Mouse (Mus musculus) MEL-GATA-1-ER (cell line): ENCODE results near the gene C1rl.
A peak's percentile ranks its signal among the peaks of the same experiment; 100 is the strongest.
"Not testable (repeated sequence)": the region's sequence is repeated elsewhere in the genome, so short reads cannot be mapped to it uniquely, and the experiment has no call there.

Experiments
- DNase-seq: peaks from one replicate; pipeline ENCODE4 v3.0.0-alpha.2; 2012; ENCODE audit warnings: low read depth; ENCODE audit errors: extremely low read depth

Gene C1rl

DNA sequence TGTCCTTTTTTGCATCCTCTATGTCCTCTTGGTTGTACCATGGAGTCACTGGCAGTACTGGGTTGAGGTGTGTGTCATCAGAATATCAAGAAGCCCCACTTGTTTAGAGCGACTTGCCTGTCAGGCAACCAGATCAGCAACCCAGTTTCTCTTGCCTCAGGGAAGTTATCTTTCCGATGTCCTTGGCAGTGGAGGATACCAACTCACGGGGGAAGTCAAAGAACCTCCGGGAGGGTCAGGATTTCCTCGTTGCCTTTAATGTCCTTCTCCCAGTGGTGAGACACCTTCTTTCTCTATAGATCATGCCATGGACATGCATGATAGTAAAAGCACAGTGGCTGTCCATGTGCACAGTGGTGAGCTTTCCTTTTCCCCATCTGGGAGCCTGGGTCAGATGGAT, 9.1 kb downstream of the C1rl start:
- no peak for DNase-seq

- DNase-seq: no peak
Measured at GRCm38 (mm10) chr6:124505028-124505427, 12.1 kb downstream of the C1rl start.

DNA sequence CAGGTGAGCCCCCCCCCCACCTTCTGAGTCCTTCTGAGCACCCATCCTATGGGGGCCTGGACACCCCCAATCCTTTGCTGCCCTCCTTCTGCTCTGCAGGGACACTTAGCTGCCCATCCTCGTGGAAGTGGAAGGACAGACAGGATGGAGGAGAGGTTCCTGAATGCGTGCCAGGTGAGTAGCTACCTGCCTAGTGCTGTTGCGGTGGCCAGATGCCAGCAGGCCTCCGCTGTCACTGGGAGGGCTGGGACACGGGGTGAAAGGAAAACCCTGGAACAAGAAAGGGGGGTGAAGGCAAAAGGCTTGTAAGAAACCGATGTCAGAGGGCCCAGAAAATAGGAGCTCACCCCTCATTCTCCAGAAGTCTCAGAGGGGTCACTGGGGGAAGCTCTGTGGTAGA, 14.1 kb downstream of the C1rl start:
- no peak for DNase-seq

- DNase-seq: no peak
Measured at GRCm38 (mm10) chr6:124508292-124508691, 15.4 kb downstream of the C1rl start.

- DNase-seq: not testable (repeated sequence)
Measured at GRCm38 (mm10) chr6:124509192-124509591, 16.3 kb downstream of the C1rl start.

DNA sequence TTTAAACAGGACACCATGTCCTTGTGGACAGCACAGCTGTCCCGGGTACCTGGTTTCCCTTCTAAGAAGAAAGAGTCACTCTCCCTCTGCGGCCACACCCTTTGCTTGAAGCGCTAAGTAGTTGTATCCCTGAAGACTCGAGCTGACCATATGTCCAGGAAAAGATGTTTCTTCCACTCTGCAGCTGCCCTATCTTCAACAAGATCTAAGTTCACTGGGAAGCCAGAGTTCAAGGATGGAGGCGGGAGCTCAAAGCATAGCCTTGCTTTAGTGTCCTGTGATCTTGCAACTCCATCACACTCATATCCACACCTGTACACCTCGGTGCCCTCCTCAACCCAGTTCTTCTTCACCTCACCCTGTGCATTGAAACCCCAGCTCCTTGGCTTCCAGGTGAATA, 19.0 kb downstream of the C1rl start:
- no peak for DNase-seq

GRCm38 (mm10) chr6:124512355-124512836, 19.5 kb downstream of the C1rl start, which contains the start of gene C1ra:
TSS of gene C1ra (plus strand) at chr6:124512405.
- DNase-seq: no peak

GRCm38 (mm10) chr6:124517733-124518132, 24.8 kb downstream of the C1rl start:
- not testable (repeated sequence) for DNase-seq

- DNase-seq: not testable (repeated sequence)
Measured at GRCm38 (mm10) chr6:124522082-124522481, 29.2 kb downstream of the C1rl start.

- DNase-seq: no peak
Measured at GRCm38 (mm10) chr6:124527881-124528280, 35.0 kb downstream of the C1rl start.

- DNase-seq: no peak
Measured at GRCm38 (mm10) chr6:124531077-124531476, 38.2 kb downstream of the C1rl start.

DNA sequence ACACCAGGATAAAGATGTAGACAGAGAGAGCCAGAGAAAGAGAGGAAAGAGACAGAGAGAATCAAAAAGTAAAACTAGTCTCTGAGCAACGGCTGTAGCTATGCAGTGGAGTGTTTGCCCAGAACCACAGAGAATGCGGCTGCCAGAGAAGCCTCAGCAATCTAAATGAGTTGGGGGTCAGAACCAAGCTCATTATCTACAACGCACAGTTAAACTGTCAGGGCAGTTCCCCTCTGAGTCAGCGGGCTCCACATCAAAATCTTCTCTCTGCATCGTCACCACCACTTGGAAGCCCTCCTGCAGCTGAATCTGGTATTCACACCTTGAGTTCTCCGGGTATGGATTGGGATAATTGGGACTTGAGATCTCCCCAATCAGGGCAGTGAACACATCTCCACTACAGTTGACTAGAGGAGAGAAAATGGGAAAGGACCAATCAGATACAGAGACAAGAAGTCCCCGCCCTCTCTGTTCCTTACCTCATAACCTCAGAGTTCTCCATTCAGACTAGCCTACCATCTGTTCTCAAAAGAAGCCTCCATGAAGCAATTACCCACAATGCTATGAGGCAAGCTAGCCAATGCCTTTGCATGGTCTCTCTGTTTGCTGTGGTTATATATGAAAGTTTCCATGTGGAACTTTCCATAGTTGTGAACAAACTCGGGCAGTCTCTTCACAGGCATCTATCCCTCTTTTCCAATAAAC, 43.4 kb downstream of the C1rl start:
- DNase-seq: peak; percentile 81

DNA sequence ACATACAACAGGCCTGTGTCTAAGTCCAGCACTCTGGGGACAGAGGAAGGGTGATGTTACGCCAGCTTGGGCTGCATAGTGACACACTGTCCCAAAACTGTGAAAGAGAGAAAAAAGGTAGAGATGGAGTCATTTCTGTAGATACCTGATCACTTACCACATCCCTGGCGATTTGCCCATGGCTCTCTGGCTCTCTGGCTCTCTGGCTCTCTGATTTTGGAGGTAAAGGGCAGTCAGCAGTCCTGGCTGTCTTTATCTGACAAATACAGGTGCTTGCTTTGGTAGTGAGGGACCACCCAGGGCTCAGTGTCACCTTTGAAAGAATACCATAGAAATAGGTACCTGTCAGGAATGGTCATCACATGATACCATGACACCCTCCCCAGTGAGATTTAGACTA, 48.3 kb downstream of the C1rl start:
- DNase-seq: not testable (repeated sequence)

- DNase-seq: not testable (repeated sequence)
Measured at GRCm38 (mm10) chr6:124542284-124542683, 49.4 kb downstream of the C1rl start, which contains the start of gene C1s1. TSS of gene C1s1 (minus strand) at chr6:124542359.

DNA sequence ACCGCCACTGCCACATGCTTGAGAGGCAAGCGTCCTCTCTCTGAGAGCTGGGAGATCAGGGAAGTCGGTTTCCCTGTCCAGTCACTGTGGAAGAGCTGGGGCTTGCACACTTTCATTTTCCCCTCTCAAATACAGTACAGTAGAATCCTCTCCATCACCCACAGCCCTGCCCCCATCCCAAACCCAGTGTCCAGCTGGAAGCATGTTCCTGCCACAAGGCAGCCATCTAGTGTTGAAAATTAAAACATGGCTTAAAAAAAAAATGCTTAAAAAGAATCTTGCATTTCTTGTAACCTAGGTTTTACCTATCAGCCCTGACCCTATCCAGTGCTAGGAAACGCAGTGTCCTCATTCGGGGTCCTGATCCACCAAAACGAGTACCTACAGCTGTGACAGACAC, 51.6 kb downstream of the C1rl start:
- DNase-seq: no peak

DNA sequence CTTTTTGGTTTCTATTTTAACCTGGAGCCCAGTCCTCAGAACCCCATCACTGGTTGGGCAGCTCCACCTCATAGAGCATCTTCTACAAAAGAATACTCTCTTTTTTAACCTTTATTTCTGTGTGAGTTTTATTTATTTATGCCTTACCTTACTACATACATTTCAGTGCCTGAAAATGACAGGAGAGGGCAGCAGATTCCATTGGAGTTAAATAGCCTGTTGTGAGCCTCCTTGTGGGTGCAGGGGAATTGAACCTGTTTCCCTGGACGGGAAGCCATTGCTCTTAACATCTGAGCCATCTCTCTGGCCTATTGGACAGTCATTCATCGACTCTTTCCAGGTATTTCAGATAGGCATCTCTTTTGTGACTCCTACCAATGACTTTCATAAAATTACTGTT, 52.5 kb downstream of the C1rl start:
- DNase-seq: no peak

GRCm38 (mm10) chr6:124547979-124548378, 55.1 kb downstream of the C1rl start:
- DNase-seq: not testable (repeated sequence)

- DNase-seq: no peak
Measured at GRCm38 (mm10) chr6:124549023-124549550, 56.2 kb downstream of the C1rl start.

DNA sequence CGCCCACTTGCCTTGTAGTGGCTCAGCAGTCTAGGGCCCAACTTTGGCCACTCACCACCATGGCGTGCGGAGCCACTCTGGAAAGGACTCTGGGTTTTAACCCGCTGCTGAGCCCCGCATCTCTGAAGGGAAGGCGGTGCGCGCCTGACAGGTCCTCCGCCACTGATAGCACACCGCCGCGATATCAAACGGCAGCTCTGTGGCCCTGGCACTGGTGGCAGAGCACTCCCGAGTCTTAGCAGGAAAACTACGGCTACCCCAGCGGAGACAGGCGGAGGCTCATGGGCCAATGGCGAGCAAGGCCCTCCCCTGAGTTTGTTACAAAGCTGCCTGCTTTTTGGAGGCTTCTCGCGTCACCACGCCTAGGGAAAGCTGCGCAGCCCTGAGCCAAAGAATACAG, 59.9 kb downstream of the C1rl start:
- no peak for DNase-seq

DNA sequence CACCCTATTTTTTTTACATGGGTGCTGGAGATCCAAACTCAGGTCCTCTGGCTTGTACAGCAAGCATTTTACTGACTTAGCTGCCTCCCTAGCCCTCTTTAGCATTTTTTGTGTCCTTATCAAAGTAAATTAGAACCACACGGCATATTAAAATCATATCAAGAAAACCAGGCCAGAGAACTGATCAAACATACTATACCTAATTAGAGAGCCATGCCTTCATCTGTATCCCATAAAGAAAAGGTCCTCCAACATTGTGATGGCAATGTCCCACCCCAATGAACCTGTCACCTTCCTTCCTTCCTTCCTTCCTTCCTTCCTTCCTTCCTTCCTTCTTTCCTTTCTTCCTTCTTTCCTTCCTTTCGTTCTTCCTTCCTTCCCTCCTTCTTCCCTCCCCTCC, 63.0 kb downstream of the C1rl start:
- not testable (repeated sequence) for DNase-seq
